Mouse (Mus musculus) heart, adult 2 months (tissue): Measurements from ENCODE around the gene Cacna1i.

Experiments
- CTCF ChIP-seq: fragments of 200-600 bp; IDR thresholded peaks from 2 replicates; pipeline ENCODE4 v1.8.1; 2022; ENCODE audit warnings: antibody characterized with exemption, mild to moderate bottlenecking, moderate library complexity
- EP300 ChIP-seq: fragments of 200-500 bp; IDR thresholded peaks from 2 replicates; pipeline ENCODE4 v1.6.1; 2011; ENCODE audit warnings: low read depth, low read length, control low read depth; ENCODE audit not compliant: insufficient read depth
- POLR2A ChIP-seq: fragments of 200-500 bp; IDR thresholded peaks from 2 replicates; pipeline ENCODE4 v1.6.1; 2011; ENCODE audit warnings: mild to moderate bottlenecking, low read depth, low read length, control low read depth; ENCODE audit not compliant: insufficient read depth

- TF ChIP-seq EP300 (no peak), CTCF (no peak), POLR2A (no peak)
These were observed 126.0 kb downstream of the Cacna1i start for GRCm38 (mm10) chr15:80413070-80413469.
